Mouse (Mus musculus) right cerebral cortex, postnatal 10 days (tissue): Measurements from ENCODE around the gene Erf.

Source experiments
- DNase-seq, 2 experiments: peaks; one replicate each; pipeline ENCODE4 v3.0.0; 2021; ENCODE audit warnings: low spot score in 2 of 2

The Erf gene

GRCm38 (mm10) chr7:25281166-25281733, 30.7 kb upstream of the Erf start:
- no peak for DNase-seq

GRCm38 (mm10) chr7:25279861-25280791, 29.6 kb upstream of the Erf start:
- peak; percentile 67 to 80 for DNase-seq

GRCm38 (mm10) chr7:25279076-25279860, 28.7 kb upstream of the Erf start:
- peak; percentile 96 for DNase-seq

- peak; percentile 94 to 96 for DNase-seq
These were observed 27.9 kb upstream of the Erf start for GRCm38 (mm10) chr7:25278341-25279075.

- no peak for DNase-seq
These were observed 27.4 kb upstream of the Erf start for GRCm38 (mm10) chr7:25277998-25278340.

GRCm38 (mm10) chr7:25277405-25277804, 26.8 kb upstream of the Erf start:
- DNase-seq: no peak

GRCm38 (mm10) chr7:25275555-25276298, 25.2 kb upstream of the Erf start:
- DNase-seq: no peak

GRCm38 (mm10) chr7:25274996-25275395, 24.4 kb upstream of the Erf start:
- no peak for DNase-seq

- DNase-seq: peak in 1 of 2 experiments; percentile 17
These were observed 24.0 kb upstream of the Erf start for GRCm38 (mm10) chr7:25274571-25274970.

GRCm38 (mm10) chr7:25273259-25274241, 23.0 kb upstream of the Erf start:
- DNase-seq: peak in 1 of 2 experiments; percentile 32

GRCm38 (mm10) chr7:25272445-25273258, 22.1 kb upstream of the Erf start:
- DNase-seq: peak in 1 of 2 experiments; percentile 33

GRCm38 (mm10) chr7:25271651-25272444, 21.3 kb upstream of the Erf start:
- peak in 1 of 2 experiments; percentile 26 for DNase-seq

GRCm38 (mm10) chr7:25270652-25271633, 20.4 kb upstream of the Erf start:
- peak in 1 of 2 experiments; percentile 35 for DNase-seq

- DNase-seq: peak in 1 of 2 experiments; percentile 27
These were observed 19.1 kb upstream of the Erf start for GRCm38 (mm10) chr7:25269545-25270271.

GRCm38 (mm10) chr7:25269029-25269428, 18.5 kb upstream of the Erf start:
- DNase-seq: peak in 1 of 2 experiments; percentile 34

- no peak for DNase-seq
These were observed 18.0 kb upstream of the Erf start for GRCm38 (mm10) chr7:25268588-25268987.
